Mouse (Mus musculus): ENCODE results near the gene Spint5. TPM values are rescaled to one million over a fixed set of nuclear protein-coding genes. Genes with fewer than 3 reads are reported as not detected.
A peak's percentile ranks its signal among the peaks of the same experiment; 100 is the strongest.

Spint5 gene
- not detected in 2 replicates for polyA plus RNA-seq (2015; fragmentation: Nextera tagmentation; extraction: Ambion mirVana)

- no peaks in the 10 kb centered on the region for H3K36me3 ChIP-seq
- ATAC-seq (ENCODE audit: low read depth), result no peak
- H3K4me2 ChIP-seq, result no peak within 1 kb of the TSS
- H3K4me3 ChIP-seq, result no peak within 1 kb of the TSS
- no peaks in the 10 kb centered on the region for H3K4me1 ChIP-seq (replicated peaks)
- H3K27me3 ChIP-seq, result no peaks in the 10 kb centered on the region
- WGBS, result 81% methylated on average over 6 of the region's 6 CpGs
- H3K27ac ChIP-seq (replicated peaks), result no peak within 1 kb of the TSS
- no peak within 1 kb of the TSS for H3K9ac ChIP-seq
- H3K9me3 ChIP-seq, result no peaks in the 10 kb centered on the region
Observed at GRCm38 (mm10) chr2:164715005-164715404, at the start of gene Spint5. Gene Spint5, plus strand, starts transcription at chr2:164715305.

- Histone ChIP-seq H3K27ac (replicated peaks) (no peak overlapping the region), H3K4me2 (no peak overlapping the region), H3K4me3 (no peak overlapping the region), H3K9ac (no peak overlapping the region), H3K27me3 (no peaks in the 10 kb centered on the region), H3K4me1 (replicated peaks) (no peaks in the 10 kb centered on the region), H3K9me3 (no peaks in the 10 kb centered on the region), H3K36me3 (no peaks in the 10 kb centered on the region)
- 81% methylated on average over 5 of the region's 5 CpGs for WGBS
- no peak for ATAC-seq (ENCODE audit: low read depth)
Observed at GRCm38 (mm10) chr2:164670261-164670660, 44.8 kb upstream of the Spint5 start.

GRCm38 (mm10) chr2:164670938-164671337 is 44.2 kb upstream of the Spint5 start:
- Histone ChIP-seq H3K27me3 (no peaks in the 10 kb centered on the region), H3K4me1 (replicated peaks) (no peaks in the 10 kb centered on the region), H3K4me3 (no peak overlapping the region), H3K27ac (replicated peaks) (no peak overlapping the region), H3K9me3 (no peaks in the 10 kb centered on the region), H3K9ac (no peak overlapping the region), H3K36me3 (no peaks in the 10 kb centered on the region), H3K4me2 (no peak overlapping the region)
- ATAC-seq (ENCODE audit: low read depth), result no peak
- WGBS, result 36% methylated on average over 1 of the region's 1 CpGs

- Histone ChIP-seq H3K36me3 (no peaks in the 10 kb centered on the region), H3K4me2 (no peak within 1 kb of the TSS), H3K27me3 (no peaks in the 10 kb centered on the region), H3K4me1 (replicated peaks) (peaks cover 4% of the 10 kb centered on the region; the same call in 1 of the 2 replicates), H3K9ac (no peak within 1 kb of the TSS), H3K4me3 (no peak within 1 kb of the TSS), H3K9me3 (no peaks in the 10 kb centered on the region), H3K27ac (replicated peaks) (no peak within 1 kb of the TSS)
- 84% methylated on average over 7 of the region's 7 CpGs for WGBS
- ATAC-seq (ENCODE audit: low read depth), result no peak
Observed at GRCm38 (mm10) chr2:164673987-164674386, 41.1 kb upstream of the Spint5 start, which contains the start of gene Wfdc11. Gene Wfdc11, minus strand, starts transcription at chr2:164674087.

- Histone ChIP-seq H3K9ac (no peak overlapping the region), H3K4me2 (no peak overlapping the region), H3K9me3 (no peaks in the 10 kb centered on the region), H3K4me1 (replicated peaks) (peaks cover 9% of the 10 kb centered on the region), H3K4me3 (no peak overlapping the region), H3K27me3 (no peaks in the 10 kb centered on the region), H3K36me3 (no peaks in the 10 kb centered on the region), H3K27ac (replicated peaks) (no peak overlapping the region)
- 79% methylated on average over 7 of the region's 7 CpGs for WGBS
- ATAC-seq (ENCODE audit: low read depth), result no peak
Observed at GRCm38 (mm10) chr2:164676103-164676502, 39.0 kb upstream of the Spint5 start.

GRCm38 (mm10) chr2:164676916-164677685 is 38.0 kb upstream of the Spint5 start:
- H3K27ac ChIP-seq (replicated peaks), result no peak overlapping the region
- no peaks in the 10 kb centered on the region for H3K36me3 ChIP-seq
- 85% methylated on average over 16 of the region's 16 CpGs for WGBS
- ATAC-seq (ENCODE audit: low read depth), result no peak
- H3K4me2 ChIP-seq, result no peak overlapping the region
- H3K9me3 ChIP-seq, result no peaks in the 10 kb centered on the region
- H3K4me1 ChIP-seq (replicated peaks), result peaks cover 9% of the 10 kb centered on the region
- no peak overlapping the region for H3K4me3 ChIP-seq
- no peak overlapping the region for H3K9ac ChIP-seq
- no peaks in the 10 kb centered on the region for H3K27me3 ChIP-seq

GRCm38 (mm10) chr2:164678848-164679625 is 36.1 kb upstream of the Spint5 start:
- Histone ChIP-seq H3K9me3 (no peaks in the 10 kb centered on the region), H3K4me2 (peak overlapping the region; percentile 52), H3K27me3 (no peaks in the 10 kb centered on the region), H3K27ac (replicated peaks) (no peak overlapping the region), H3K36me3 (no peaks in the 10 kb centered on the region), H3K4me3 (peak overlapping the region; percentile 32), H3K4me1 (replicated peaks) (peaks cover 9% of the 10 kb centered on the region), H3K9ac (0 out of 2 replicates have a peak overlapping the region, but pooled peaks have one; percentile 26)
- WGBS, result 22% methylated on average over 19 of the region's 19 CpGs
- ATAC-seq (ENCODE audit: low read depth), result peak; percentile 79

GRCm38 (mm10) chr2:164679906-164680305 is 35.2 kb upstream of the Spint5 start:
- no peak overlapping the region for H3K9ac ChIP-seq
- 43% methylated on average over 3 of the region's 3 CpGs for WGBS
- no peaks in the 10 kb centered on the region for H3K27me3 ChIP-seq
- no peaks in the 10 kb centered on the region for H3K9me3 ChIP-seq
- ATAC-seq (ENCODE audit: low read depth), result no peak
- H3K4me1 ChIP-seq (replicated peaks), result peaks cover 9% of the 10 kb centered on the region
- no peak overlapping the region for H3K27ac ChIP-seq (replicated peaks)
- H3K4me2 ChIP-seq, result no peak overlapping the region
- H3K4me3 ChIP-seq, result no peak overlapping the region
- no peaks in the 10 kb centered on the region for H3K36me3 ChIP-seq

GRCm38 (mm10) chr2:164684807-164685206 is 30.3 kb upstream of the Spint5 start, which contains the start of gene Wfdc13:
Gene Wfdc13, plus strand, starts transcription at chr2:164685107.
- no peaks in the 10 kb centered on the region for H3K9me3 ChIP-seq
- no peaks in the 10 kb centered on the region for H3K36me3 ChIP-seq
- WGBS, result 75% methylated on average over 3 of the region's 3 CpGs
- no peak for ATAC-seq (ENCODE audit: low read depth)
- H3K4me2 ChIP-seq, result no peak within 1 kb of the TSS
- no peaks in the 10 kb centered on the region for H3K27me3 ChIP-seq
- no peak within 1 kb of the TSS for H3K27ac ChIP-seq (replicated peaks)
- H3K4me3 ChIP-seq, result no peak within 1 kb of the TSS
- no peak within 1 kb of the TSS for H3K9ac ChIP-seq
- H3K4me1 ChIP-seq (replicated peaks), result no peaks in the 10 kb centered on the region

- Histone ChIP-seq H3K27ac (replicated peaks) (no peak within 1 kb of the TSS), H3K4me3 (no peak within 1 kb of the TSS), H3K27me3 (no peaks in the 10 kb centered on the region), H3K4me2 (no peak within 1 kb of the TSS), H3K36me3 (no peaks in the 10 kb centered on the region), H3K4me1 (replicated peaks) (no peaks in the 10 kb centered on the region), H3K9ac (no peak within 1 kb of the TSS), H3K9me3 (no peaks in the 10 kb centered on the region)
- WGBS, result 74% methylated on average over 4 of the region's 4 CpGs
- ATAC-seq (ENCODE audit: low read depth), result no peak
Observed at GRCm38 (mm10) chr2:164698201-164698600, 16.9 kb upstream of the Spint5 start, which contains the start of gene Spint4. Gene Spint4, plus strand, starts transcription at chr2:164698501.

- no peaks in the 10 kb centered on the region for H3K9me3 ChIP-seq
- H3K36me3 ChIP-seq, result no peaks in the 10 kb centered on the region
- no peaks in the 10 kb centered on the region for H3K27me3 ChIP-seq
- 86% methylated on average over 5 of the region's 5 CpGs for WGBS
- H3K4me1 ChIP-seq (replicated peaks), result no peaks in the 10 kb centered on the region
- no peak overlapping the region for H3K27ac ChIP-seq (replicated peaks)
- no peak overlapping the region for H3K9ac ChIP-seq
- H3K4me2 ChIP-seq, result no peak overlapping the region
- ATAC-seq (ENCODE audit: low read depth), result no peak
- no peak overlapping the region for H3K4me3 ChIP-seq
Observed at GRCm38 (mm10) chr2:164700959-164701358, 14.1 kb upstream of the Spint5 start.

GRCm38 (mm10) chr2:164701761-164702160 is 13.3 kb upstream of the Spint5 start:
- Histone ChIP-seq H3K4me3 (no peak overlapping the region), H3K4me1 (replicated peaks) (no peaks in the 10 kb centered on the region)
- 94% methylated on average over 5 of the region's 5 CpGs for WGBS

More at GRCm38 (mm10) chr2:164701761-164702160, 13.3 kb upstream of the Spint5 start:
- Histone ChIP-seq H3K36me3 (no peaks in the 10 kb centered on the region), H3K9ac (no peak overlapping the region), H3K27me3 (no peaks in the 10 kb centered on the region), H3K4me2 (no peak overlapping the region), H3K9me3 (no peaks in the 10 kb centered on the region), H3K27ac (replicated peaks) (no peak overlapping the region)
- ATAC-seq (ENCODE audit: low read depth), result no peak

All from neural tube, embryonic 13.5 days (tissue).